Mouse (Mus musculus) kidney, adult 9 months (tissue): ENCODE results near the gene Calm1.

Experiments
- DNase-seq: peaks from one replicate; pipeline ENCODE4 v3.0.0; 2022

Calm1 gene

GRCm38 (mm10) chr12:100226073-100226472, 26.8 kb downstream of the Calm1 start:
- no peak for DNase-seq

GRCm38 (mm10) chr12:100226621-100227020, 27.4 kb downstream of the Calm1 start:
- DNase-seq, result no peak

GRCm38 (mm10) chr12:100228041-100228725, 28.9 kb downstream of the Calm1 start:
- DNase-seq, result no peak

- DNase-seq, result no peak
Observed at GRCm38 (mm10) chr12:100234201-100234600, 35.0 kb downstream of the Calm1 start.

- DNase-seq, result no peak
Observed at GRCm38 (mm10) chr12:100234919-100235318, 35.7 kb downstream of the Calm1 start.

GRCm38 (mm10) chr12:100235423-100235822, 36.2 kb downstream of the Calm1 start:
- no peak for DNase-seq

GRCm38 (mm10) chr12:100239404-100239803, 40.2 kb downstream of the Calm1 start:
- DNase-seq, result no peak

- peak; percentile 7 for DNase-seq
Observed at GRCm38 (mm10) chr12:100239807-100240206, 40.6 kb downstream of the Calm1 start.

- peak; percentile 18 for DNase-seq
Observed at GRCm38 (mm10) chr12:100241911-100242796, 42.9 kb downstream of the Calm1 start.

GRCm38 (mm10) chr12:100244580-100244979, 45.3 kb downstream of the Calm1 start:
- DNase-seq, result no peak

- DNase-seq, result no peak
Observed at GRCm38 (mm10) chr12:100249170-100249569, 49.9 kb downstream of the Calm1 start.

- no peak for DNase-seq
Observed at GRCm38 (mm10) chr12:100254471-100254870, 55.2 kb downstream of the Calm1 start.

GRCm38 (mm10) chr12:100255441-100255949, 56.3 kb downstream of the Calm1 start:
- no peak for DNase-seq

GRCm38 (mm10) chr12:100257779-100258178, 58.5 kb downstream of the Calm1 start:
- DNase-seq, result no peak
